In genomic region chr10:105509896-105510272, GRCm38 (mm10) we compare ENCODE assay signal across 11 mouse cellular contexts.
DNase-seq lines count a peak whose midpoint lies in the region; ATAC-seq and TF ChIP-seq lines count a peak whose summit lies in the region.
"Had no signal": no experiment of that assay in that cellular context is flagged by ENCODE, and none has a peak within 500 bp of the region (broad histone marks: within the 10 kb centered on the region; RNA-seq: fewer than 3 reads in every experiment).

No protein-coding gene starts in this region.

- no peak for TF ChIP-seq CTCF in intestine, postnatal 0 days (IDR thresholded peaks at IDR 0.05; ENCODE audit: low read depth)

- H3K4me1 ChIP-seq in intestine, embryonic 15.5 days (replicated peaks), result 0 out of 2 replicates have a peak, but pooled peaks cover 5% of the 10 kb centered on the region
- H3K4me1 ChIP-seq in intestine, postnatal 0 days (replicated peaks; ENCODE audit: control insufficient read depth, insufficient read depth, low read length), result no peaks in the 10 kb centered on the region
- H3K4me1 ChIP-seq in embryonic facial prominence, embryonic 13.5 days, result peaks cover 6% of the 10 kb centered on the region
- H3K4me1 ChIP-seq in hindbrain, embryonic 10.5 days (replicated peaks), result peaks cover 42% of the 10 kb centered on the region
- H3K4me1 ChIP-seq in midbrain, embryonic 12.5 days, result peaks cover 23% of the 10 kb centered on the region

- H3K9me3 ChIP-seq in intestine, embryonic 15.5 days, result no peaks in the 10 kb centered on the region
- H3K9me3 ChIP-seq in intestine, postnatal 0 days (ENCODE audit: control insufficient read depth), result no peaks in the 10 kb centered on the region
- H3K9me3 ChIP-seq in embryonic facial prominence, embryonic 13.5 days, result no peaks in the 10 kb centered on the region
- no peaks in the 10 kb centered on the region for H3K9me3 ChIP-seq in hindbrain, embryonic 10.5 days
- H3K9me3 ChIP-seq in midbrain, embryonic 12.5 days, result no peaks in the 10 kb centered on the region
- H3K9me3 ChIP-seq: megakaryocyte, embryonic 14.5 days had no signal

- no peaks in the 10 kb centered on the region for H3K36me3 ChIP-seq in intestine, embryonic 15.5 days
- H3K36me3 ChIP-seq in intestine, postnatal 0 days (ENCODE audit: control insufficient read depth, insufficient read depth), result no peaks in the 10 kb centered on the region
- H3K36me3 ChIP-seq in embryonic facial prominence, embryonic 13.5 days, result peaks cover 13% of the 10 kb centered on the region
- peaks cover 18% of the 10 kb centered on the region for H3K36me3 ChIP-seq in hindbrain, embryonic 10.5 days
- H3K36me3 ChIP-seq in midbrain, embryonic 12.5 days, result peaks cover 8% of the 10 kb centered on the region; the same call in 1 of the 2 replicates

- no peaks in the 10 kb centered on the region for H3K27me3 ChIP-seq in intestine, embryonic 15.5 days (replicated peaks)
- H3K27me3 ChIP-seq in intestine, postnatal 0 days (replicated peaks; ENCODE audit: control insufficient read depth, insufficient read depth, low read length), result no peaks in the 10 kb centered on the region
- no peaks in the 10 kb centered on the region for H3K27me3 ChIP-seq in embryonic facial prominence, embryonic 13.5 days
- H3K27me3 ChIP-seq in hindbrain, embryonic 10.5 days (ENCODE audit: insufficient read depth, poor library complexity, severe bottlenecking), result no peaks in the 10 kb centered on the region
- no peaks in the 10 kb centered on the region for H3K27me3 ChIP-seq in midbrain, embryonic 12.5 days
- H3K27me3 ChIP-seq: megakaryocyte, embryonic 14.5 days had no signal

- H3K4me2 ChIP-seq in intestine, embryonic 15.5 days (replicated peaks), result no peak overlapping the region; the same call in 1 of the 2 replicates
- no peak overlapping the region for H3K4me2 ChIP-seq in intestine, postnatal 0 days (replicated peaks; ENCODE audit: low read depth)
- H3K4me2 ChIP-seq in embryonic facial prominence, embryonic 13.5 days, result peak overlapping the region; percentile 33
- peak overlapping the region; percentile 38 for H3K4me2 ChIP-seq in midbrain, embryonic 12.5 days (replicated peaks)

- ATAC-seq in intestine, embryonic 15.5 days, result peak; percentile 62
- ATAC-seq in intestine, postnatal 0 days, result no peak
- no peak for ATAC-seq in embryonic facial prominence, embryonic 13.5 days (ENCODE audit: insufficient number of reproducible peaks, insufficient read depth, low FRiP score, low TSS enrichment, low read depth)
- ATAC-seq in midbrain, embryonic 12.5 days (ENCODE audit: low FRiP score, low read depth), result peak; percentile 67

- 34% methylated on average over 5 of the region's 5 CpGs for WGBS in intestine, embryonic 15.5 days
- WGBS in intestine, postnatal 0 days, result 37% methylated on average over 5 of the region's 5 CpGs
- 47% methylated on average over 5 of the region's 5 CpGs for WGBS in embryonic facial prominence, embryonic 13.5 days
- 40% methylated on average over 5 of the region's 5 CpGs for WGBS in hindbrain, embryonic 10.5 days
- WGBS in midbrain, embryonic 12.5 days, result 24% methylated on average over 4 of the region's 5 CpGs

- no peak overlapping the region for H3K4me3 ChIP-seq in intestine, embryonic 15.5 days (replicated peaks)
- no peak overlapping the region for H3K4me3 ChIP-seq in intestine, postnatal 0 days (ENCODE audit: low read depth, low read length)
- H3K4me3 ChIP-seq in embryonic facial prominence, embryonic 13.5 days, result no peak overlapping the region
- H3K4me3 ChIP-seq in hindbrain, embryonic 10.5 days, result peak overlapping the region; percentile 32
- peak overlapping the region; percentile 22 for H3K4me3 ChIP-seq in midbrain, embryonic 12.5 days
- H3K4me3 ChIP-seq: megakaryocyte, embryonic 14.5 days had no signal

- no peak overlapping the region for H3K9ac ChIP-seq in intestine, embryonic 15.5 days
- H3K9ac ChIP-seq in intestine, postnatal 0 days (ENCODE audit: low read depth, low read length), result no peak overlapping the region
- no peak overlapping the region for H3K9ac ChIP-seq in embryonic facial prominence, embryonic 13.5 days
- H3K9ac ChIP-seq in midbrain, embryonic 12.5 days (replicated peaks), result no peak overlapping the region

- H3K27ac ChIP-seq in intestine, embryonic 15.5 days, result no peak overlapping the region
- no peak overlapping the region for H3K27ac ChIP-seq in intestine, postnatal 0 days (ENCODE audit: low read depth, low read length)
- no peak overlapping the region for H3K27ac ChIP-seq in embryonic facial prominence, embryonic 13.5 days
- H3K27ac ChIP-seq in hindbrain, embryonic 10.5 days, result peak overlapping the region; percentile 50
- H3K27ac ChIP-seq in midbrain, embryonic 12.5 days (replicated peaks), result no peak overlapping the region

- peak; percentile 10 for DNase-seq in hindbrain, embryonic 10.5 days (ENCODE audit: low spot score)
- DNase-seq in frontal cortex, postnatal 14 days (ENCODE audit: low spot score in 2 of 2), result no peak
- no peak for DNase-seq in cerebellum, adult 18-20 months
- no peak for DNase-seq in thymus, postnatal 36 days
- DNase-seq: adrenal gland, adult 8-10 months; thymus, postnatal 14 days had no signal

Comparison
In these comparisons a context has a peak if more than half of its experiments do, and no peak if none do; other contexts are left out.
1. ATAC-seq: peak in intestine, embryonic 15.5 days (single experiment) and midbrain, embryonic 12.5 days (single experiment); none in intestine, postnatal 0 days (single experiment) and embryonic facial prominence, embryonic 13.5 days (single experiment).
2. H3K4me2 ChIP-seq: peak in embryonic facial prominence, embryonic 13.5 days (single experiment) and midbrain, embryonic 12.5 days (single experiment); none in intestine, embryonic 15.5 days (single experiment) and intestine, postnatal 0 days (single experiment).
3. H3K4me3 ChIP-seq: peak in hindbrain, embryonic 10.5 days (single experiment) and midbrain, embryonic 12.5 days (single experiment); none in intestine, embryonic 15.5 days (single experiment), intestine, postnatal 0 days (single experiment) and embryonic facial prominence, embryonic 13.5 days (single experiment).